Mouse (Mus musculus) spleen, adult 2 months (tissue): ENCODE data around the gene Fbrsl1.

Source experiments
- CTCF ChIP-seq: fragments of 200-500 bp; IDR thresholded peaks from 2 replicates; pipeline ENCODE4 v1.5.1; 2011; ENCODE audit warnings: mild to moderate bottlenecking, inconsistent platforms; ENCODE audit not compliant: insufficient read depth, insufficient read length, insufficient replicate concordance; ENCODE audit errors: extremely low read depth
- POLR2A ChIP-seq: fragments of 200-500 bp; IDR thresholded peaks from 2 replicates; pipeline ENCODE4 v1.6.1; 2011; ENCODE audit warnings: low read depth, low read length, inconsistent platforms

- TF ChIP-seq CTCF, result no peak
- TF ChIP-seq POLR2A, result no peak
Observed at GRCm38 (mm10) chr5:110471285-110471684, 23.0 kb upstream of the Fbrsl1 start.
